Mouse (Mus musculus): ENCODE measurements around the gene Trio. TPM values are rescaled to one million over a fixed set of nuclear protein-coding genes. Genes with fewer than 3 reads are reported as not detected.

The Trio gene
- polyA plus RNA-seq, 1 experiment, result 154 TPM

DNA sequence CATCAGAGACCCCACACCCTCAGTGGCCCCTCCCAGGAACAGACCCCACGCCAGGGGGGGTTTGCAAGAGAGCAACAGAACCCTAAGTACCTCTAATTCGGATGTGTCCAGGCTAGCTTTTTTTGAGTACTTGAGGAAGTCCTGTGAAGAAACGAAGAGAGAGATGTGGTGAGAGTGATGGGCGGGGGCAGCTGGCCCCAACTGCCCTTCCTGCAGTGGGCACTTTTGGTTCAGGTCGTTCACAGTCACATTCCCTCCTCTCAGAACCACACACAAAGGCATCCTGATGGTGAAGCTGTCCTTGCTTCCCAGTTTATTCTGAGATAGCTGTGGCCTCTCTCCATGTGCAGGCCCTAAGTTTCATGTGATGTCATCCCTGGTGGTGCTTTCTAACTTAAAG, 271.7 kb downstream of the Trio start:
- H3K4me1 ChIP-seq (ENCODE audit: control insufficient read depth, insufficient read depth, low read length), result peaks cover 11% of the 10 kb centered on the region
- no peak overlapping the region for H3K4me3 ChIP-seq (ENCODE audit: insufficient read depth, low read length)
- peak overlapping the region; percentile 5 for H3K27ac ChIP-seq (ENCODE audit: insufficient read depth, low read length)
- TF ChIP-seq POLR2A (IDR thresholded peaks at IDR 0.05; ENCODE audit: low read depth, low read length) (no peak), CTCF (IDR thresholded peaks at IDR 0.05; ENCODE audit: borderline replicate concordance, insufficient read depth, low read length) (no peak)

DNA sequence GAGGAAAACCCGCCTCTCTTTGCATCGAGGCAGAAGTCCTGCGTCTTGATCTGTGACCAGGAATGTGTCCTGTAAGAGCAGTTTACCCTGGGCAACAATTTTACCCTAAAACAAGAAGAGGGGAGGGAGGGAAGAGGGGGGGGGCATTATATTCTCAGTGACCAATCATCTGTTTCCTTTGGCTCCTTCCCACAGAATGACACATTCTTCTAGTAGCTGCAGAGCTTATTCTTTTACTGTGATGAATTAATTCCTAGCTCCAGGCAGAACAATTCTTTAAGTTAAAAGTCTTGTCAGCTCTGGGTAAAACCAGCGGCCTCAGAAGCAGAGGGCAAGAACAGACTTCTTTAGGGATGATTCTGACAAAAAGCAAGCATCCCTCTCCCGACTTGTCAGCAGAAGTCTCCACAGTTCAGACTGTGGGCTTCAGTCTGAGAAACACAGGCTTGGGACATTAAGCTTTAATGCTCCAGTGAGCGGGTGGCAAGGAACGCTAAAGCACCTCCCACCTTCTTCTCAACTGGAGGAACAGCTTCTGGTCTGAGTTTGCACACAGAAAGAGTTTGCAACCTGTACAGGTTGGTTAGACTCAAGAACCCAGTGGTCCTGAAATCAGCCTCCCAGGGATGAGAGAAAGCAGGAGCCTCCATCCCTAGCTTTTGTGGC, 272.8 kb downstream of the Trio start:
- Histone ChIP-seq H3K27ac (ENCODE audit: insufficient read depth, low read length) (peak overlapping the region; percentile 53), H3K4me3 (ENCODE audit: insufficient read depth, low read length) (no peak overlapping the region), H3K4me1 (ENCODE audit: control insufficient read depth, insufficient read depth, low read length) (peaks cover 11% of the 10 kb centered on the region)
- TF ChIP-seq POLR2A (IDR thresholded peaks at IDR 0.05; ENCODE audit: low read depth, low read length), result no peak
- TF ChIP-seq CTCF (IDR thresholded peaks at IDR 0.05; ENCODE audit: borderline replicate concordance, insufficient read depth, low read length), result no peak

DNA sequence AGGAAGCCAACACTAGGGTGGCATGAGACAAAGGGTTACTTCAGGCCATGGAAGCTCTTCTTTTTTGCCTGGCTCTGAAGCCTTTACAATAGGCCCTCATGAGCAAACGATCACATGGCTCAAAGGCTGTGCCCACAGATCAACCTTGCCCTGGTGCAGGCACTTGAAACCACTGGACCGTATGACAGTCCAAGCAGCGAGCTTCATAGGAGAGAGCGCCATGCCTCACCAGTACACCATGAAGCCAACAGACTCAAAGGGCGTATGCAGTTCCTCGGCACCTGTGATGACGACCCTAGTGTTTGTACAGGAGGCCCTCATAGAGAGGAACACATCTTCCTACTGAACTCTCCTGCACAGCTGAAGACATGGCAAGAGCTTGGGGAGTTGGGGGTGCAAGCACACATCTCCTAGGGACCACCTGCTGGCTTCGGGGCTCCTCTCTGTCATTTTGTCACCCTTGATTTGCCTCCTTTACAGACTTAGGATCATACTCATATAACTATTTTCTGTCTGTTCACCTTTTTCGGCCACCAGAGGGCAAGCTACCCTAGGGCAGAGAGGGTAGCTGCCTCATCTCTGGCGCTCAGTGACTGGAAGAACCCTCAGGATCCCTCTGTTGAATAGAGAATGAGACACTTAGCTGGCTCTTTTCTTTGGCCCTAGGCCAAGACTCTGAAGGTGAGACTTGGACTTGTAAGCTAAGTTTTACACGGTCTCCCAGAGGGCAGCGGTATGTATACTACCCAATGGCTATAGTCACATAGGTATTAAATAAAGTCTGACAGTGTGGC, 273.8 kb downstream of the Trio start:
- TF ChIP-seq CTCF (IDR thresholded peaks at IDR 0.05; ENCODE audit: borderline replicate concordance, insufficient read depth, low read length) (peak; percentile 65; the same call in 1 of the 2 replicates), POLR2A (IDR thresholded peaks at IDR 0.05; ENCODE audit: low read depth, low read length) (no peak)
- Histone ChIP-seq H3K4me3 (ENCODE audit: insufficient read depth, low read length) (no peak overlapping the region), H3K27ac (ENCODE audit: insufficient read depth, low read length) (peak overlapping the region; percentile 53; the same call in 1 of the 2 replicates), H3K4me1 (ENCODE audit: control insufficient read depth, insufficient read depth, low read length) (peaks cover 11% of the 10 kb centered on the region)

DNA sequence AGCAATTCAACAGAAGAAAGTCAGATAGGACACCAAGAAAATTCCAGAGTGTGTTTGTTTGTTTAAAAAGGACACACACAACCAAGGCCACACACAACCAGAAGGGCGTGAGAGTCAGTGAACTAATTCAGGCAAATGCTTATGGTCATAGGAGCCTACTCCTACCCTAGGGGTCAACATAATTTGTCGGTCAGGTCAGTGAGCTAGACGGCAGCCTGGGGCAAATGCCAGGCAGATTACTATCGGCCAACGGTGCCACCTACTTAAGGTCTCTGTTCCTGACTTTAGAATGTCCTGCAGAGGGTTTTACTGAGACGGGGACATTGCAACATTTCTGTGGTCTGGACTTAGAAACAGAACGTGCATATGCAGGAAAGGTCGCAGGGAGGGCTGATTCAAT, 276.9 kb downstream of the Trio start:
- H3K27ac ChIP-seq (ENCODE audit: insufficient read depth, low read length), result no peak overlapping the region

DNA sequence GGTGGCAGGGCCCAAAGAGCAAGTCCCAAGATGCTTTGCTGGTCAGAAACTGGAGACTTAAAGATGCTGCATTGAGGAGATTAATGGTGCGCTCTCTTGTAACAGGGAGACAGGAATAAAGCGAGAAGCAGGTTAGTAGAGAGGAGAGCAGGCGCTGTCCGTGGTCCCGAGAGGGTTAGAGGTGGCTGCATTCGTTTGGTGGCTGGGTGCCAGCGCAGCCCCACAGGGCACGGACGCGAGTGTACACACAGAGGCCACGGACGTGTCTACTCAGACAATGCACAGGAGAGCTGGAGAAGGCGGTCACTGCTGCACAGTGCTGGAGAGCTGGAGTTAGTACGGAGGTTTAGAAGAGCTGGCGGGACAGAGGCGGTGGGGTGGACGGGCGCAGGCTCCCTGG, 278.1 kb downstream of the Trio start:
- no peak for TF ChIP-seq POLR2A (IDR thresholded peaks at IDR 0.05; ENCODE audit: low read depth, low read length)
- no peak for TF ChIP-seq CTCF (IDR thresholded peaks at IDR 0.05; ENCODE audit: borderline replicate concordance, insufficient read depth, low read length)
- H3K27ac ChIP-seq (ENCODE audit: insufficient read depth, low read length), result no peak overlapping the region
- no peaks in the 10 kb centered on the region for H3K4me1 ChIP-seq (ENCODE audit: control insufficient read depth, insufficient read depth, low read length)
- no peak overlapping the region for H3K4me3 ChIP-seq (ENCODE audit: insufficient read depth, low read length)

More for the DNA sequence above, 276.9 kb downstream of the Trio start:
- TF ChIP-seq CTCF (IDR thresholded peaks at IDR 0.05; ENCODE audit: borderline replicate concordance, insufficient read depth, low read length) (no peak), POLR2A (IDR thresholded peaks at IDR 0.05; ENCODE audit: low read depth, low read length) (no peak)
- H3K4me3 ChIP-seq (ENCODE audit: insufficient read depth, low read length), result no peak overlapping the region
- peaks cover 6% of the 10 kb centered on the region; the same call in 1 of the 2 replicates for H3K4me1 ChIP-seq (ENCODE audit: control insufficient read depth, insufficient read depth, low read length)

DNA sequence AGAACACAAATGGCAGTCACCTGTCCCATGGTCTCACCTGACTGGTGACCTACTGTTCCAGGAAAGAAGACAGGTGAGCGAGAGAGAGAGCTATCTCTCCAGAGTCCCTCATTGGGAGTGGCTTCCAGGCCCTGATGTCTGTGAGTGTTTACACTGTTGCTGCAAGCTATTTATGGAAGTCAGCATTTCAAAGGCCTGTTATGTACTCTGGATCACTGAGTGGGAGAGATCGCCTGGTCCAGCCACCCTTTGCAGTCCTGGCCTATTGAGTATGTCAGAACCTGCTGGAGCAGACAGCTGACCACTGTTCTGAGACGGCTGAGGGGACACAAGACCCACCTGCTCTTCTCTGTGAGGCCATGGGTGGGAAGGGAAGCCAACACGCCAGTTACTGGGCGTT, 280.7 kb downstream of the Trio start:
- H3K4me1 ChIP-seq (ENCODE audit: control insufficient read depth, insufficient read depth, low read length), result no peaks in the 10 kb centered on the region
- no peak overlapping the region for H3K27ac ChIP-seq (ENCODE audit: insufficient read depth, low read length)
- TF ChIP-seq POLR2A (IDR thresholded peaks at IDR 0.05; ENCODE audit: low read depth, low read length) (no peak), CTCF (IDR thresholded peaks at IDR 0.05; ENCODE audit: borderline replicate concordance, insufficient read depth, low read length) (no peak)
- no peak overlapping the region for H3K4me3 ChIP-seq (ENCODE audit: insufficient read depth, low read length)

DNA sequence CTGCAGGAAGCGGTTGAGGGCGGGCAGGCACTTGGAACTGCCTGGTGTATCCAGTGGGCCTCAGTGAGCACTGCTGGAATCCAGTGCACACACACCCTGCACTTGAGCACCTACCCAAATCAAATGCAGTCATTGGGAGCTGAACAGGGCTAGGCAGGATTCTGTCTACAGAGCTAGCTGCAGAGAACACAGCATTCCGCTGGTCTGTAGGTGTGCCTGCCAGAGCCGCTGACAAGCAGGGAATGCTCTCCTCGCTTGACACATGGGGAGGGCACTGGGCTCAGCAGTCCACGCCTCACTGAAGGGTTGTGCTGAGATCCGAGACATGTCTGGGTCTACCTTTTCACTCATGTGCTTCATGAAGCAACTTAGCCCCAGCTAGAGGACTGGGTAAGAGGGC, 285.6 kb downstream of the Trio start:
- no peak for TF ChIP-seq CTCF (IDR thresholded peaks at IDR 0.05; ENCODE audit: borderline replicate concordance, insufficient read depth, low read length)
- TF ChIP-seq POLR2A (IDR thresholded peaks at IDR 0.05; ENCODE audit: low read depth, low read length), result no peak
- H3K4me3 ChIP-seq (ENCODE audit: insufficient read depth, low read length), result no peak overlapping the region
- H3K27ac ChIP-seq (ENCODE audit: insufficient read depth, low read length), result no peak overlapping the region
- no peaks in the 10 kb centered on the region for H3K4me1 ChIP-seq (ENCODE audit: control insufficient read depth, insufficient read depth, low read length)

DNA sequence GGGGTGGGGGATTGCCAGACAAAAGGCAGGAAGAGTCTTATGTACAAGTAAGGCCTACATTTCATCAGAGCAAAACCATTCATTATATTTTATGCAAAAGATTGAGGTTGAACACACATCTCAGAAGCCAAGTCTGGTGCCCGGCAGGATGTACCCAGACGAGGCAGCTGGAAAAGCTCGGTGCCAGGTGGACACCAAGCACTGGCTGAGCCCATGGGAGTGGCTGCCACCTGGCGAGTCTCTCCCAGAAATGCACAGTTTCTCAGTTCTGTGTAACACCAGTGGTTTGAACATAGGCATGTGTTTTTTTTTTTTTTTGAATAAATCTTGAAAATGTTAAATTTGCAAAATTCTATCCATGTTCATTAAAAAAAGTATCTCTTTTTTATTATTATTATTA, 293.8 kb downstream of the Trio start:
- Histone ChIP-seq H3K27ac (ENCODE audit: insufficient read depth, low read length) (no peak overlapping the region), H3K4me3 (ENCODE audit: insufficient read depth, low read length) (no peak overlapping the region), H3K4me1 (ENCODE audit: control insufficient read depth, insufficient read depth, low read length) (no peaks in the 10 kb centered on the region)
- no peak for TF ChIP-seq CTCF (IDR thresholded peaks at IDR 0.05; ENCODE audit: borderline replicate concordance, insufficient read depth, low read length)

DNA sequence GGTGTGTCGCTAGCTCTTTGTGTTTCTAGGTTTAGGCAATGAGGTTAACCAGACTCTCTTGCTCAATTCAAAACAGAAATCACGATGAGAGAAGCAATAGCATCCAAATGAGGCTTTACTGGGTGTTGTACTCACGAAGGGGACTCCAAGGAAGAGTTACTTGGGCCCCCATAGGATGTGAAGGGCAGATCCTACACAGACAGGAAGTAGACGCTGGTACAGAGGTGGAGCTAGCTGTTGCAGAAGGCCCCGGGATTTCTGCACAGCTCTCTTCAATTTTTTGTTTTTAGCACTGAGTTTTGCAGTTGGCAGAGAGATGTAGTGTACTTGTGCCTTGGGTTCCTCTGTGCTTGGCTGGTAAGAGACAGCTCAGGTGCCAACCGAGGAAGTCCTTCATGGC, 299.4 kb downstream of the Trio start:
- Histone ChIP-seq H3K4me1 (ENCODE audit: control insufficient read depth, insufficient read depth, low read length) (no peaks in the 10 kb centered on the region), H3K27ac (ENCODE audit: insufficient read depth, low read length) (no peak overlapping the region), H3K4me3 (ENCODE audit: insufficient read depth, low read length) (no peak overlapping the region)
- TF ChIP-seq CTCF (IDR thresholded peaks at IDR 0.05; ENCODE audit: borderline replicate concordance, insufficient read depth, low read length) (no peak), POLR2A (IDR thresholded peaks at IDR 0.05; ENCODE audit: low read depth, low read length) (no peak)

Measured in embryonic fibroblast, embryonic 13.5 days (primary cell).